Mouse (Mus musculus): ENCODE data around the gene Grik5.
A peak's percentile ranks its signal among the peaks of the same experiment; 100 is the strongest.

Gene Grik5

DNA sequence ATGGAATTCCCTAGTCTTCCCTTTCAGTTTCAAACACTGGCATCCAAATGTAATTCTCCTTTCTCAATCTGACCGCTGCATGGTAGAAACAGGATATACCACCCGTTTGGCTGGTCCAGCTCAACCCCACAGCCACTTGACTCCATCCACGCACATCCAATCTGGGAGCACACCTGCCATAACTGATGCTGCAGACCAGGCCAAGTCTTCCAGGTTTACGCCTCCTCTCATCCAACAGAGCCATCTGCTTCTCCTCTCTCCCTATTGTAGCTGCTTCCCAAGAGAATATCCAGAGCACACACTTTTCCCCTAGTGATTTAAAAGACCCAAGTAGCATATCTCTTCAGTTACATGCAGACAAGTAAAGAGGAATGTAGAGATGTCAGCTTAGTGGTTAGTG lies 37.4 kb downstream of the Grik5 start:
- no peak for DNase-seq (ENCODE audit: inconsistent ontology term)

DNA sequence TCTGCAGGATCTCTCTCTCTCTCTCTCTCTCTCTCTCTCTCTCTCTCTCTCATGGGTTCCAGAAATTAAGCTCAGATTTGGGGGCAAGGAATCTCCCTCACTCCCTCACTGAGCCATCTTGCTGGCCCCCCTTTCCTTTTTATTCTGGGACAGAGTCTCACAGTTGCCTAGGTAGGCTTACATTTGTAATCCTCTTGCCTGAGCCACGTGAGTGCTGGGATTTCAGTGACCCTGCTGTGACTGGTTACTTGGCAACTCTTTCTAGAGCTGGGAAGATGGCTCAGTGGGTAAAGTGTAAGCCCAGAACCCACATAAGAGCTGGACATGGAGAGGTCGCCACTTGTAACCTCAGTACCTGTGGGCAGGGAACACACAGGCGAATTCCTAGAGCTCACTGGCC lies 40.6 kb downstream of the Grik5 start:
- DNase-seq (ENCODE audit: inconsistent ontology term), result no peak

- peak; percentile 41 for DNase-seq (ENCODE audit: inconsistent ontology term)
Measured at GRCm38 (mm10) chr7:25030032-25030753, 42.0 kb downstream of the Grik5 start.

DNA sequence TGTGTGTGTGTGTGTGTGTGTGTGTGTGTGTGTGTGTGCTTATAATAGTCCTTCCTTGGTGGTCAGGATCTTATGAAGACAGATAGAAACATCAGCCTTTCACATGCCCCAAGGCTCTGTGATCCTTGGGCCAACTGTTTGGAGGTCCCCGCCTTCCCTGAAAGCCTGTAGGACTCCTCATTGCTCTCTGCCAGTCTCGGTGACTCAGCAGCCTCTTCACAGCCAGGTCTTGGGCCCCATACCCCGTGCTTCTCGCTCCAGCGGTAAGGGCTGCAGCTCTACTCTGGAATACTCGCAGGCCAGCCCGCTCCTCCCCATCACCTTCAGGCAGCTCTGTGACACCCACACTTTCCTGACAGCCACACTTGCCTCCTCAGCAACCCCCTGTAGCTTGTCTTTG lies 45.7 kb downstream of the Grik5 start:
- peak; percentile 52 for DNase-seq (ENCODE audit: inconsistent ontology term)

GRCm38 (mm10) chr7:25025855-25026439 lies 46.2 kb downstream of the Grik5 start:
- DNase-seq (ENCODE audit: inconsistent ontology term), result no peak

- no peak for DNase-seq (ENCODE audit: inconsistent ontology term)
Measured at GRCm38 (mm10) chr7:25011592-25011991, 60.6 kb downstream of the Grik5 start.

GRCm38 (mm10) chr7:25010090-25010913 lies 61.8 kb downstream of the Grik5 start:
- peak; percentile 47 for DNase-seq (ENCODE audit: inconsistent ontology term)

DNA sequence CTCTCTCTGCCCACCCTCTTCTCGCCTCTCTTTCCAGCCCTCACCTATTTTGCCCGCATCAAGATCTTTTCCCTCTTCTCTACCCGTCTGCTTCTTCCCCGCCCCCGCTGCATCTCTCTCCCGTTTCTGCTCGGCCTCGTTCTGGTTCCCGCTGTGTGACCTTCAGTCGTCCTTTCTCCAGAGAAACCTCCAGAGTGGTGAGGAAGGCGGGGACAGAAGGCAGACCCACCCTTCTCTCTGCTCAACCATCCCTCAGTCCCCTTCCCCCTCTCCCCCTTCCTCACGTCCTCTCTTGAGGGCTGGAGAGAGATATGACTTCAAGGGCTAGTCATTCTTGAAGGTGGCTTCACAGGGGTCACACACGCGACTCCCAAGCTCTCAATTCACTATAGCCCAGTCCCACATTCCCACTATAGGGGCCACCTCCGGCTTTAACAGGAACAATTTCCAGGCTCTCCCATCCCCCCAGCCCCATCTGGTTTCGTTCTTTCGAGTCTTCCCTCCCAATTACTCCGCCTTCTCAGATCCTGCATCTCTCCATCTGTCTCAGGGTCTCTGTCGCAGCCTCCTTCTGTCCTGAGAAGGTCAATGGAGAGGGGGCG lies 62.9 kb downstream of the Grik5 start:
- DNase-seq (ENCODE audit: inconsistent ontology term), result no peak

DNA sequence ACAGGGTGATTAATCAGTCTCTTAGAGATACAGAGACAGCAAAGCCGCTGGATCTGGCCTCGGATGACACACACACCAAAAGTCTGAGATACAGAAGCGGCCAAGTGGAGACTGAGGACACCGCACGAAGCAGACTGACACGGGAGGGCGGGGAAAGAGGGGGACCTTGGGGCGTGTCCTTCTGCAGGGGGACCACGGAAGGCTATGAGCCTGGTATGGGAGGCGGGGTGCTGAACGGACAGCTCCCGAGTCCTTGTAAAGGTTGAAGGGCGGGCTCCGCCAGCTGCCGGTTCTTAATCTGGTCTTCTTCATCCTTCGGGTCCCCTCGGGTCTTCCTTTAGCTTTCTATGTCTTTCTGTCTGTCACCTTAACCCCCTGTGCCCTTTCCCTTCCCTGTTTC lies 63.5 kb downstream of the Grik5 start:
- DNase-seq (ENCODE audit: inconsistent ontology term), result peak; percentile 75

- no peak for DNase-seq (ENCODE audit: inconsistent ontology term)
Measured at GRCm38 (mm10) chr7:25007609-25008374, 64.4 kb downstream of the Grik5 start.

DNA sequence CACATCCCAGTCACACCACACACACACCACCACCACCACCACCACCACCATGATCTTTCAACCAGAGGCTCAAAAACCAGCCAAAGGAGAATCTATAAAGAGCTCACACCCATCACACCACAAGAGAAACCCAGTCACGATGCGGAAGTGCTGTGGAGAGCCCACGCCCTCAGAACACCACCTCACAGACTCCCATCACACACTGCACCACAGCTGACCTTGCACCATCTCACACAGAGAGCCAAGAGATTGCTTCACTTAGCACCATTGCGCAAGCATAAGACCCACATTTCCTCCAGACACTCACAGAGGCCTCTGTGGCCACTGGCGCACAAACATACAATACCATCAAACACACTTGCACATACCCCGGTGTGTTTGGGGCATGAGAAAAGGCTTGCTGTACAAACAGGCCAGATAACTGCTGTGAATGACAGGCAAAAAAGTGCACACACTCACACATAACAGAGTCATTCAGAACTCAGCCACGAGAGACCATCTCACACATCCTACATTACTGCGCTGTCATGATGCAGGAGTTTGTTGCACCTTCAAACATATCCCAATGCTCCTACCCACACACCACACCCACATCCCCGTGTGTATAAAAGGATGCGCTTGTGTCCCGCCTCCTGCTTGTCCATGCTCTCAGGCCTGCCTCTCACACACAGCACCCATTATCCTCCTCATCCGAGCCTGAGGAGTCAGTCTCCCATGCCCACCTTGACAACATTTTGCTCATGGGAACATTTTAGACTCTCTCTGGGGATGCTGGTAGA lies 65.4 kb downstream of the Grik5 start:
- DNase-seq (ENCODE audit: inconsistent ontology term), result no peak

DNA sequence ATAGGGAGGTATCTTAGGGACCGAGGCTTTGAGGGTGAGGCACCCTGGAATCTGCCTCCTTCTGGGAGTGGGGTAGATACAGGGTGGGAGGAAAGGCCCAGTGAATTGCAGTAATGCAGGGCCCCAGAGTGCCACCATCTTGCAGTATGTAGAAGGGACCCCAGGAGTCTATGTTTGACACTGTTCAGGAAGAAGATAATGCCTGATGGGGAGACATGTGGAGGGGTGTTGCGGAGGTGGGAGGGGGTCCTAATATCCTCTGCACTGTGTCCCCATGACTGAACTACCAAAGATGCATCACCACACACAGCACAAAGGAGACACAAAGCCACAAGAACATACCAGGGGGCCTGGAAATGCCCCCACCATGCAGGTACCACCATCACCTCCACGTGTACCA lies 66.0 kb downstream of the Grik5 start:
- no peak for DNase-seq (ENCODE audit: inconsistent ontology term)

- peak; percentile 64 for DNase-seq (ENCODE audit: inconsistent ontology term)
Measured at GRCm38 (mm10) chr7:25005421-25006065, 66.6 kb downstream of the Grik5 start, which contains the start of gene Atp1a3. TSS of gene Atp1a3 (minus strand) at chr7:25005958.

DNA sequence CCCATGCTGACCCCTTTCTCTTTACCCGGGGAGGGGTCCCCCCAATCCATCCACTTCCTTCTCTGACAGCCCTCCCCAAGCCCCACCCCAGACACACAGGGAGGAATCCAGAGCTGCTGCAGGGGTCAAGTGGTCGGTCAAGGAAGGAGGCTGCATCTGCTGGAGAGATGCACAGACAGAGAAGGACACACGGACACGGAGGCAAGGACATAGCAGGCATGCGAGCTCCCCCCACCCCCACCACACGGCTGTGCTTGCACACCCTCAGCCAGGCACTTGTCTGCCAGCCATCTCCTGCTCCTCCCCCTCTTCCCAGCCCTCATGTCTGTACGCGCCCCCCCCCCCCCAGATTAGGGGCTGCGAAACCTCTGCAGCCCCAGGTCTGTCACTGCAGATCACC lies 67.3 kb downstream of the Grik5 start:
- no peak for DNase-seq (ENCODE audit: inconsistent ontology term)

DNA sequence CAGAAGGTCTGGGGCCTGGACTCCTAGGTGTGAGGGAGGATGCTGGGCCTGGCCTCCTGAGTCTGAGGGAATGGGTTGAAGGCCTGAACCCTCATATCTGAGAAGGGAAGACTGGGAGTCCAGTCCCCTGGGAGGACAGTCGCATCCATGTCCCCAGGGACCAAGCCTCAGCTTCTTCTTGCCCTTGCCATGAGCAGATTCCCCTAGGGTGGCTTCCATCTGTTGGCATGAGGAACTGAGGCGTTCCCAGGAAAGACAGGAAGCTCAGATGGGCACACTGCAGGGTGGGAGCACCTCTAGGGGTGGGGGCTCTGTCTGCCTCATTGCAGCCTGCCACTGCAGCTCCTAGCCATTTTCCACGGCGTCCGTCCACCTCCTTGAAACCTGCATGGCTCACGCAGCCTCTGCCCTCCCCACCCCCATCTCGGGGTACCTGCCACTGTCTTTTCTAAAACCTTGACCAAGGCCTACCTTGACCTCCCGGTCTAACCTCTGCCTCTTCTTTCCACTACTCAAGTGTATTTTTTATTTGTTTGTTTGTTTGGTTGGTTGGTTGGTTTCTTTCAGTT lies 68.2 kb downstream of the Grik5 start:
- DNase-seq (ENCODE audit: inconsistent ontology term), result no peak

- DNase-seq (ENCODE audit: inconsistent ontology term), result no peak
Measured at GRCm38 (mm10) chr7:25003291-25003690, 68.9 kb downstream of the Grik5 start.

DNA sequence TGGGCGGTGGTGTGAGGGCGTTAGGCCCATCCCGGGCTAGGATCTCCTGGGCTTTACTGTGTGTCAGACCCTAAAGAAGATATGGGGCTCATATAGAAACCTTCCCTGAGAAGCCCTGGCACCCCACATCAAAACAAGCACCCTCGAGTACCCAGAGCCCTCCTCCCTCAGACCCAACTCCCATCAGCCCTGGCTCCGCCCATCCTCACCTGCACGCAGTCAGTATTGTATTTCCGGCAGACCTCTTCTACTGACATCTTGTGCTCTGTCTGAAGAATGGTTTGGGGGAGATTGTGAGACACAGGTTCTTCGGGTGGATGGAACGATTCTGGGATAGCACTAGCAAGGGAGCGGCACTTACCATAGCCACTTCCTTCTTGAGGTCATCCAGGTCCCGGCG lies 71.4 kb downstream of the Grik5 start:
- no peak for DNase-seq (ENCODE audit: inconsistent ontology term)

- DNase-seq (ENCODE audit: inconsistent ontology term), result no peak
Measured at GRCm38 (mm10) chr7:25000211-25000610, 71.9 kb downstream of the Grik5 start.

DNA sequence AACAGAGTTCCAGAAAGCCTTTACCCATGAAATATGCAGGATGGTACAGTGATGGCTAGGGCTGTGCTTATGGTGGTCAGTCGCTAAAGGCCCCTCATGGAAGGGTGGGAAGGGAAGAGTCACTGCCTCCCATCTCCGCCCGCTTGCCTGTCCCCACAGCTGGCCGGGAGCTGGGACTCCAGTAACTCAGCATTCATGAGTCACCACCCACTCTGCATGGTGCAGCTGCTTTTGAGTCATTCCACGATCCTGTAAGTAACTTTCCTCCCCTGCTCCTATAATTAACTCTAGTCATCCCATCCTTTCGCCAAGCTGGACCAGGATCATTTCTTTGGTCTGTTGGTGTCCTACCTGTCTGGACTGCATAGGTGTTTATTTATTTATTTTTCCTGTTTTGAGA lies 79.1 kb downstream of the Grik5 start:
- no peak for DNase-seq (ENCODE audit: inconsistent ontology term)

DNA sequence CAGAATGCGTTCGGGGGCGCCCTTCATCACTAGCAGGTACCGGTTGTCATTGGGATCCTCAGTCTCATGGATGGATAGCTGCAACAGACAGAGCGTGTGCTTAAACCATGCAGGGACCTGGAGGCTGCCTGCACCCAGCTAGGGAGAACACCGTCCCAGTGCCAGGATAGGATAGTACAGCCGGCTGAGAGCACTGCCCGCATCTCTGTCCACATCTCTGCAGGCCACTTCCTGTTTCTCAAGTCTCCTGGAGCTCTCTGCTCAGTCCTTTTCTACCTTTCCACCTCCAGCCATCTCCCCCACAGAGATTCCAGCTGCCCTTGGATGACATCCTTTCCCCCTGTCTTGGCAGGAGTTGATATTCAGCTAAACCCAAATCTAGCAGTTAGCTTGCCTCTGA lies 81.7 kb downstream of the Grik5 start:
- no peak for DNase-seq (ENCODE audit: inconsistent ontology term)

Data from Muller cell, postnatal 12 days (primary cell).